Mouse (Mus musculus) liver, adult 2 months (tissue): ENCODE data around the gene Rnase10. TPM values are rescaled to one million over a fixed set of nuclear protein-coding genes. Genes with fewer than 3 reads are reported as not detected.

Experiments
- DNase-seq: peaks from one replicate; pipeline ENCODE4 v3.0.0-alpha.2; 2011; ENCODE audit warnings: low read depth, low spot score; ENCODE audit errors: extremely low read depth
- H3K27ac ChIP-seq: fragments of 200-500 bp; replicated peaks from 2 replicates; pipeline ENCODE4 v1.5.1; 2012; ENCODE audit warnings: low read depth, mild to moderate bottlenecking, control low read depth, inconsistent platforms, low read length; ENCODE audit not compliant: insufficient read depth
- H3K27me3 ChIP-seq: fragments of 200-500 bp; 2 replicates; pipeline ENCODE4 v1.6.1; 2012; ENCODE audit warnings: mild to moderate bottlenecking, moderate library complexity, low read length, inconsistent platforms; ENCODE audit not compliant: control insufficient read depth, insufficient read depth
- H3K36me3 ChIP-seq: fragments of 200-500 bp; 2 replicates; pipeline ENCODE4 v1.6.1; 2012; ENCODE audit warnings: low read length, inconsistent platforms; ENCODE audit not compliant: control insufficient read depth, insufficient read depth
- H3K4me1 ChIP-seq: fragments of 200-500 bp; 2 replicates; pipeline ENCODE4 v1.6.1; 2011; ENCODE audit warnings: low read length; ENCODE audit not compliant: control insufficient read depth, insufficient read depth
- H3K4me3 ChIP-seq: fragments of 200-500 bp; 2 replicates; pipeline ENCODE4 v1.5.1; 2011; ENCODE audit warnings: low read depth, mild to moderate bottlenecking, control low read depth, low read length, moderate library complexity; ENCODE audit not compliant: insufficient read depth
- H3K79me2 ChIP-seq: fragments of 200-500 bp; 2 replicates; pipeline ENCODE4 v1.6.1; 2012; ENCODE audit warnings: inconsistent platforms, mild to moderate bottlenecking, low read length, moderate library complexity; ENCODE audit not compliant: control insufficient read depth, insufficient read depth
- H3K9ac ChIP-seq: fragments of 200-500 bp; 2 replicates; pipeline ENCODE4 v1.6.1; 2012; ENCODE audit warnings: low read depth, mild to moderate bottlenecking, control low read depth, inconsistent platforms, low read length
- CTCF ChIP-seq: fragments of 200-500 bp; IDR thresholded peaks from 2 replicates; pipeline ENCODE4 v1.5.1; 2011; ENCODE audit warnings: low read depth, low read length, control low read depth
- POLR2A ChIP-seq: fragments of 200-500 bp; IDR thresholded peaks from 2 replicates; pipeline ENCODE4 v1.6.1; 2011; ENCODE audit warnings: low read length, control low read depth; ENCODE audit not compliant: insufficient read depth; ENCODE audit errors: extremely low read depth
- WGBS: fragments of 180-500 bp; shearing (Covaris S2); methylation state at CpG from one replicate; pipeline ENCODE4 v1.1.7; 2018; 5-methylcytosine and 5-hydroxymethylcytosine counted together
- polyA plus RNA-seq: library from polyadenylated mRNA; depleted of rRNA; stranded (reverse); fragments of >200 nt; gene quantifications from 2 replicates; pipeline ENCODE4 v1.2.3, GENCODE M21; 2012
- total RNA-seq: library from RNA; depleted of rRNA; stranded (reverse); fragments of >200 nt; gene quantifications from 2 replicates; pipeline ENCODE4 v1.2.3, GENCODE M21; 2014

The Rnase10 gene
- total and polyA plus RNA-seq, 2 experiments: 0.09 TPM

DNA sequence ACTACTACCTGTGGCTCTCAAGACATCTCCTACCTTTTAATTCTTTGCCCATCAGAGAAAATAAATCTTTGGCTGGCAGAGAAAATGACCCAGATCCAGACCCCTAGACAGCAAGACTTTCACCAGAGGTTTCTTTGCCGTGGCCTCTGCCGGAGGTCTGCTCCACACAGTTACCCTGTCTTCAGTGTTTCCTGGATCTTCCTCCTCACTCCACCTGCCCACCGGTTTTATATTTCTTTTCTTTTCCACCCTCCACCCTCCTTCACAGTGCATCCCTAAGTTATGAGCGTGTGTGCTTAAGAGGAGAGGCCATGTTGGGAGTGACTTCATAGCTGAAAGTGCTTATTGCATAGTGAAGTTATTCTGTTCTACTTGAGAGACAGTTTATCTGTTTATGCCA is 15.9 kb downstream of the Rnase10 start:
- Histone ChIP-seq H3K36me3 (no peaks in the 10 kb centered on the region), H3K27me3 (no peaks in the 10 kb centered on the region), H3K4me1 (no peaks in the 10 kb centered on the region), H3K79me2 (no peaks in the 10 kb centered on the region), H3K4me3 (no peak overlapping the region), H3K9ac (no peak overlapping the region), H3K27ac (no peak overlapping the region)
- TF ChIP-seq POLR2A: no peak
- no peak for TF ChIP-seq CTCF
- no peak for DNase-seq
- WGBS: 84% methylated on average over 4 of the region's 4 CpGs

GRCm38 (mm10) chr14:51024820-51025219 is 17.3 kb downstream of the Rnase10 start:
- no peaks in the 10 kb centered on the region for H3K79me2 ChIP-seq
- WGBS: 100% methylated on average over 1 of the region's 1 CpGs
- DNase-seq: no peak
- no peaks in the 10 kb centered on the region for H3K4me1 ChIP-seq
- no peak overlapping the region for H3K27ac ChIP-seq
- H3K4me3 ChIP-seq: no peak overlapping the region
- H3K9ac ChIP-seq: no peak overlapping the region
- no peaks in the 10 kb centered on the region for H3K27me3 ChIP-seq
- H3K36me3 ChIP-seq: no peaks in the 10 kb centered on the region
- TF ChIP-seq CTCF (no peak), POLR2A (no peak)

DNA sequence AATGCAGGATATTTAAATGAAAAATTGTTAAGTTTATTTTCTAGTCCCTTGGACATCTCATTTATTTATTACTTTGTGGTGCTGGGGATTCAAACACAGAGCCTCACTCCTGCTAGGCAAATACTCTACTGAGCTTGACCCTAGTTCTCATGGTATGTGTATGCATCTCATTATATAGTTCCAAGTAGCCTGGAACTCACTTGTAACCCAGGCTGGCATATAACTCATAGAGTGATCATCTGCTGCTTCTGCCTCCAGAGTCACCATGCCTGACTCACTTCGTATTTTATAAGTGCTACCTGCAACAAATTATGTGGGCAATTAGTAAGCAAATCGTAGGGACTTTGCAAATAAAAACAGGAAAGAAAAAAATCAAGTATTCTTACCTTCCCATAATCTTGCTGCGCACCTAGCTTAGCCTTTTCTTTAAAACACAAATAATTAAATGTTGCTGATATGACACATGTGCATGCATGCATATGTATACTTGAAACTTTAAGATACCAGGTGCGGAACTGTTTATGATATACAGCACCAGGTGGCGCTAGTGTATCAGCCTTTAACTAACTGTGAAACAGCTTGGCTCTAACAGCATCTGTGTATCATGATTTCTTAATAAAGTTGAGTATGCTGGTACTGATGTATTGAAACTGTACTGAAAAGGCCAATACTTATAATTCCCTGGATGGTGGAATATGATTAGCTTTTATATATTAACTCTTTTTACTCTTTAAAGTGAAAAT is 19.0 kb downstream of the Rnase10 start:
- H3K27ac ChIP-seq: no peak overlapping the region
- TF ChIP-seq POLR2A: no peak
- TF ChIP-seq CTCF: peak; percentile 72
- no peaks in the 10 kb centered on the region for H3K4me1 ChIP-seq
- DNase-seq: peak; percentile 74
- no peaks in the 10 kb centered on the region for H3K79me2 ChIP-seq
- WGBS: 38% methylated on average over 5 of the region's 5 CpGs
- no peaks in the 10 kb centered on the region for H3K27me3 ChIP-seq
- H3K36me3 ChIP-seq: no peaks in the 10 kb centered on the region
- no peak overlapping the region for H3K9ac ChIP-seq
- H3K4me3 ChIP-seq: no peak overlapping the region

GRCm38 (mm10) chr14:51027387-51028155 is 20.0 kb downstream of the Rnase10 start:
- 76% methylated on average over 3 of the region's 3 CpGs for WGBS
- no peak overlapping the region for H3K4me3 ChIP-seq
- TF ChIP-seq CTCF: no peak
- no peak for TF ChIP-seq POLR2A

DNA sequence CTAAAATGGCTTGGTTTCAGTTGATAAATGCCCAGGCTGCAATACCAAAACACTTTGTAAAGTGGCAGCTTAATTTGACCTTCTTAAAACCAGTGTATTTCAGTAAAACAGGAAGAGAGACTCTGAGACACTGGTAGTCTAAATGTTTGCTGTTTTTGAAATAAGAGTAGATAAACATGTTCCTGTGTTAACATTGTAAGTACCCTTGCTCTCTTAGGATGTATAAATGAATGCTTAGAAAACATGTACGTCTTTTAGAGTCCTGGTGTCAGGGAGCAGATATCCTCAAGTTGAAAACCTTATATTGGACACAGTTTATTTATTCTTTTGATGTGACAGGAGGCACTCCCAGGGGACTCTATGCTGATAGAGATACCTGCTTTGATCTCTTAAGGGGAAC is 27.7 kb downstream of the Rnase10 start:
- DNase-seq: no peak
- no peak overlapping the region for H3K9ac ChIP-seq
- H3K4me3 ChIP-seq: no peak overlapping the region
- H3K27me3 ChIP-seq: no peaks in the 10 kb centered on the region
- H3K79me2 ChIP-seq: no peaks in the 10 kb centered on the region
- no peak overlapping the region for H3K27ac ChIP-seq
- no peak for TF ChIP-seq CTCF
- no peak for TF ChIP-seq POLR2A
- H3K36me3 ChIP-seq: no peaks in the 10 kb centered on the region
- no peaks in the 10 kb centered on the region for H3K4me1 ChIP-seq
- WGBS: 65% methylated on average over 1 of the region's 1 CpGs

More at GRCm38 (mm10) chr14:51027387-51028155, 20.0 kb downstream of the Rnase10 start:
- Histone ChIP-seq H3K27me3 (no peaks in the 10 kb centered on the region), H3K79me2 (no peaks in the 10 kb centered on the region), H3K27ac (no peak overlapping the region), H3K36me3 (no peaks in the 10 kb centered on the region), H3K4me1 (no peaks in the 10 kb centered on the region), H3K9ac (no peak overlapping the region)
- DNase-seq: no peak

DNA sequence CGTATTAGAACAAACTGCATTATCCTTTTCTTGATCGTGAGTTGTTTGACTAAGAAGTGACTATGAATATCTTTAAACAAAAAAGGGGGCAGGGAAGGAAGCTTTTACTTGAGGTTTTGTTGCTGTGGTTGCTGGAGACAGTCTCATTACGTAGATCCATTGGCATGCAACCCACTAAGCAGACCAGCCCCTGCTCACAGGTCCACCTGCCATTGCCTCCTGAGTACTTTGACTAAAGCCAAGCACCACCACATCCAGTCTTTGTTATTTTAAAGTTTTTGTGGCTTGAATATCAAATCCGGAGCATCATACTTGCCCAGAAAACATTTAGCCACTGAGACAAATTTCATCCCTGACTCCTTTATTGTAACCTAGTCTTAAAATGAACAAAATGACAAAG is 28.7 kb downstream of the Rnase10 start:
- 89% methylated on average over 4 of the region's 4 CpGs for WGBS
- H3K27me3 ChIP-seq: no peaks in the 10 kb centered on the region
- no peaks in the 10 kb centered on the region for H3K4me1 ChIP-seq

More for the DNA sequence above, 28.7 kb downstream of the Rnase10 start:
- H3K36me3 ChIP-seq: no peaks in the 10 kb centered on the region
- H3K27ac ChIP-seq: no peak overlapping the region
- H3K79me2 ChIP-seq: no peaks in the 10 kb centered on the region
- no peak for DNase-seq
- H3K9ac ChIP-seq: no peak overlapping the region
- no peak overlapping the region for H3K4me3 ChIP-seq
- TF ChIP-seq POLR2A (no peak), CTCF (no peak)
